Mouse (Mus musculus): Measurements from ENCODE around the gene Fbxo36. TPM values are rescaled to one million over a fixed set of nuclear protein-coding genes. Genes with fewer than 3 reads are reported as not detected.
A peak's percentile ranks its signal among the peaks of the same experiment; 100 is the strongest.

The Fbxo36 gene
- polyA plus RNA-seq, 1 experiment from 2014 or later = 4.1 TPM

GRCm38 (mm10) chr1:84840018-84840664, 500 bp downstream of the Fbxo36 start, which contains the start of gene Trip12:
Trip12 (minus strand) TSS chr1:84840516.
- CTCF ChIA-PET = interaction anchor here (1.9 to 2.8 kb wide), 2 partner anchors 12 to 15 kb away, joined by 5 to 9 read pairs; no protein-coding TSS in a partner anchor
- POLR2A ChIA-PET = interaction anchor here (0.8 to 1.5 kb wide), 3 partner anchors 14 to 71 kb away, joined by 3 to 4 read pairs (median 3); no protein-coding TSS in a partner anchor
- TF ChIP-seq CTCF (IDR thresholded peaks at IDR 0.05) = no peak
- no peaks in the 10 kb centered on the region for H3K27me3 ChIP-seq
- DNase-seq (ENCODE audit: low read depth, low spot score) (peak; percentile 17), ATAC-seq (peak; percentile 60)
- in situ Hi-C loops (cut with MboI; ENCODE audit: low pct_unique_long_range_greater_than_20kb) = loop anchor here (5.0 kb wide), 1 partner anchor 37 kb away; no protein-coding TSS in a partner anchor

GRCm38 (mm10) chr1:84841061-84841460, 1.4 kb downstream of the Fbxo36 start:
- CTCF ChIA-PET = interaction anchor here (1.9 to 2.8 kb wide), 2 partner anchors 11 to 14 kb away, joined by 5 to 9 read pairs; no protein-coding TSS in a partner anchor
- in situ Hi-C loops (cut with MboI; ENCODE audit: low pct_unique_long_range_greater_than_20kb) = loop anchor here (5.0 kb wide), 1 partner anchor 36 kb away; no protein-coding TSS in a partner anchor
- H3K27me3 ChIP-seq = no peaks in the 10 kb centered on the region
- no peak for TF ChIP-seq CTCF (IDR thresholded peaks at IDR 0.05)
- ATAC-seq (no peak), DNase-seq (ENCODE audit: low read depth, low spot score) (no peak)
- POLR2A ChIA-PET = interaction anchor here (0.8 kb wide), 1 partner anchor 72 kb away, joined by 3 read pairs; no protein-coding TSS in a partner anchor

- no peak for DNase-seq (ENCODE audit: low read depth, low spot score)
- ChIA-PET POLR2A (no interaction called here), CTCF (interaction anchor here (1.6 kb wide), 1 partner anchor 28 kb away, joined by 3 read pairs; no protein-coding TSS in a partner anchor)
- in situ Hi-C loops (cut with MboI; ENCODE audit: low pct_unique_long_range_greater_than_20kb) = loop anchor here (5.0 kb wide), 1 partner anchor 34 kb away; no protein-coding TSS in a partner anchor
- TF ChIP-seq CTCF (IDR thresholded peaks at IDR 0.05) = no peak
- no peaks in the 10 kb centered on the region for H3K27me3 ChIP-seq
- no peak for ATAC-seq
Observed at GRCm38 (mm10) chr1:84843366-84843765, 3.7 kb downstream of the Fbxo36 start.

GRCm38 (mm10) chr1:84847698-84848097, 8.1 kb downstream of the Fbxo36 start:
- TF ChIP-seq CTCF (IDR thresholded peaks at IDR 0.05) = no peak
- in situ Hi-C loops (cut with MboI; ENCODE audit: low pct_unique_long_range_greater_than_20kb) = no loop called here
- no peaks in the 10 kb centered on the region for H3K27me3 ChIP-seq
- ChIA-PET POLR2A (no interaction called here), CTCF (no interaction called here)
- ATAC-seq (no peak), DNase-seq (ENCODE audit: low read depth, low spot score) (no peak)

- no peak for TF ChIP-seq CTCF (IDR thresholded peaks at IDR 0.05)
- CTCF ChIA-PET = no interaction called here
- in situ Hi-C loops (cut with MboI; ENCODE audit: low pct_unique_long_range_greater_than_20kb) = no loop called here
- no peak for DNase-seq (ENCODE audit: low read depth, low spot score)
- ATAC-seq = no peak
- POLR2A ChIA-PET = no interaction called here
- no peaks in the 10 kb centered on the region for H3K27me3 ChIP-seq
Observed at GRCm38 (mm10) chr1:84848335-84848734, 8.7 kb downstream of the Fbxo36 start.

GRCm38 (mm10) chr1:84848801-84849455, 9.3 kb downstream of the Fbxo36 start:
- no peaks in the 10 kb centered on the region for H3K27me3 ChIP-seq
- CTCF ChIA-PET = no interaction called here
- TF ChIP-seq CTCF (IDR thresholded peaks at IDR 0.05) = no peak
- ATAC-seq (no peak), DNase-seq (ENCODE audit: low read depth, low spot score) (no peak)
- POLR2A ChIA-PET = no interaction called here
- in situ Hi-C loops (cut with MboI; ENCODE audit: low pct_unique_long_range_greater_than_20kb) = no loop called here

- ChIA-PET CTCF (no interaction called here), POLR2A (no interaction called here)
- ATAC-seq (no peak), DNase-seq (ENCODE audit: low read depth, low spot score) (no peak)
- no peaks in the 10 kb centered on the region for H3K27me3 ChIP-seq
- TF ChIP-seq CTCF (IDR thresholded peaks at IDR 0.05) = no peak
- in situ Hi-C loops (cut with MboI; ENCODE audit: low pct_unique_long_range_greater_than_20kb) = no loop called here
Observed at GRCm38 (mm10) chr1:84849804-84850203, 10.2 kb downstream of the Fbxo36 start.

- ATAC-seq (no peak), DNase-seq (ENCODE audit: low read depth, low spot score) (no peak)
- in situ Hi-C loops (cut with MboI; ENCODE audit: low pct_unique_long_range_greater_than_20kb) = no loop called here
- no peaks in the 10 kb centered on the region for H3K27me3 ChIP-seq
- POLR2A ChIA-PET = interaction anchor here (1.1 kb wide), 1 partner anchor 14 kb away, joined by 3 read pairs; no protein-coding TSS in a partner anchor
- no peak for TF ChIP-seq CTCF (IDR thresholded peaks at IDR 0.05)
- CTCF ChIA-PET = interaction anchor here (0.8 kb wide), 1 partner anchor 16 kb away, joined by 3 read pairs; no protein-coding TSS in a partner anchor
Observed at GRCm38 (mm10) chr1:84850471-84850870, 10.8 kb downstream of the Fbxo36 start.

GRCm38 (mm10) chr1:84851512-84852235, 12.0 kb downstream of the Fbxo36 start:
- in situ Hi-C loops (cut with MboI; ENCODE audit: low pct_unique_long_range_greater_than_20kb) = no loop called here
- DNase-seq (ENCODE audit: low read depth, low spot score) = no peak
- CTCF ChIA-PET = interaction anchor here (0.8 to 2.3 kb wide), 2 partner anchors 10 to 15 kb away, joined by 3 to 9 read pairs; partner anchors contain the start of gene Trip12
- TF ChIP-seq CTCF (IDR thresholded peaks at IDR 0.05) = no peak
- no peaks in the 10 kb centered on the region for H3K27me3 ChIP-seq
- no peak for ATAC-seq
- POLR2A ChIA-PET = interaction anchor here (1.1 kb wide), 1 partner anchor 13 kb away, joined by 3 read pairs; no protein-coding TSS in a partner anchor

- ChIA-PET CTCF (no interaction called here), POLR2A (no interaction called here)
- DNase-seq (ENCODE audit: low read depth, low spot score) (no peak), ATAC-seq (no peak)
- H3K27me3 ChIP-seq = no peaks in the 10 kb centered on the region
- in situ Hi-C loops (cut with MboI; ENCODE audit: low pct_unique_long_range_greater_than_20kb) = no loop called here
- TF ChIP-seq CTCF (IDR thresholded peaks at IDR 0.05) = no peak
Observed at GRCm38 (mm10) chr1:84853721-84854120, 14.1 kb downstream of the Fbxo36 start.

All from Patski (cell line).